Mouse (Mus musculus): ENCODE measurements around the gene Erfe. TPM values are rescaled to one million over a fixed set of nuclear protein-coding genes. Genes with fewer than 3 reads are reported as not detected.

Erfe gene
- not detected for polyA plus RNA-seq (2017; shearing (Covaris generic))

DNA sequence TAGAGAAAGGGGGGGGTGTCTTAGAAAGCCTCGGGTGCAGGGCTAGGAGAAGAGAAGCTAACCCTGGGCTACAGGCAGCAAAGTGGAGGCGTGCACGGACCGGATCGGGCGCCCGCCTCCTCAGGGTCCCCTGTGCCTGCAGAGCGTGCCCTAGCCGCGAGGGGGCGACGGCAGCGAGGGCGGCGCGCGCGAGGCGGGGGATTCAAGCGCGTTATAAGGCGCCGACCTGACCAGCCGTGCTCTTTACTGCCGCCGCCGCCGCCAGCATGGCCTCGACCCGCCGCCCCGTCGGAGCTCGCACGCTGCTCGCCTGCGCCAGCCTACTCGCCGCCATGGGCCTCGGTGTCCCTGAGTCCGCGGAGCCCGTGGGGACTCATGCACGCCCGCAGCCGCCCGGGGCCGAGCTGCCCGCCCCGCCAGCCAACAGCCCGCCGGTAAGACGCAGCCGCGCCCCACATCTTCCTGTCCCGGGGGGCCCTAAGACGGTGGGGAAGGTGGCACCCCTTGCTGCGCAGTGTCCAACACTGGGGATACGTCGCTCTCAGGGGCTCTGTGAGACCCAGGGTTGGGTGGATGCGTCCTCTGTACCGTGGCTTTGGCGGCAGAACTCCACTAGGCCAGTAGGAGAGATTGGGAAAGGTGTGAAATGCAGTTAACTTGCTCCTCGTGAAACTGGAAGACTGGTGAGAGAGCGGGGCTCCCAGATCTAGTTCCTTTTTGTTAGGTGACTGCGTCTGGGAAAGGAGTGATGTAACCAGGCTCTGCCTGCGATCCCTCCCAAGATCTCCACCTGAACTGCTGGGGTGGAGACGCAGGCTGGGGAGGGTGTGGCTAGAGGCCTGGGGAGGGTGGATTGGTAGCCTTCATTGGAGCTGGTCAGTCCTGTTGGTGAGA, at the start of gene Erfe:
Gene Erfe (plus strand): TSS at position 216 of the 894 bp plus-strand sequence.

DNA sequence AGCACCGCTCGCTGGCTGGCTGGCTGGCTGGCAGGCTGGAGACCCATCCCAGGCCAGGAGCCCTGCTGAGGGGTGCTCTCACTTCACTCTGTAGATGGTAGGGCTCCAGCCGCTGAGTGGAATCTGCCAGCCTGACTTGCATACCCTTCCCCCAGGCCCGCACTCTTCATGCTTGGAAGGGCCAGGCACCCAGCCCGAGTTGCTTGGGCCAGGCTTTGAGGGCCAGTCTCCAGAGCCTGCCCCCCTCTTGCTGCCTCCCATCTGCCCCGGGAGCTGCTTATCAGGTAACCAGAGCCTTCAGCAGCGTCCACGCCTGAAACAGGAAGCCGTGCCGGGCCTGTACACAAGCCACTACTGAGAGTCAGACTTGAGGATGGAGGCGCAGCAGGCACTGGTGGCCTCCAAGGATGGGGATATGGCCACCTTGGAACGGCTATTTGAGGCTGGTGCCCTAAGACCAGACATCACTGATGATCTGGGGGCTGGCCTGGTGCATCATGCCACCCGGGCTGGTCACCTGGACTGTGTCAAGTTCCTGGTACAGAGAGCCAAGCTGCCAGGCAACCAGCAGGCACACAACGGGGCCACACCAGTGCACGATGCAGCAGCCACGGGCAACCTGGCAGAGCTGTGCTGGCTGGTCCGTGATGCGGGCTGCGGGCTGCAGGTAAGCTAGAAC, 44.3 kb upstream of the Erfe start, which contains the start of gene Espnl:
Gene Espnl (plus strand): TSS at position 316 of the 679 bp plus-strand sequence.

DNA sequence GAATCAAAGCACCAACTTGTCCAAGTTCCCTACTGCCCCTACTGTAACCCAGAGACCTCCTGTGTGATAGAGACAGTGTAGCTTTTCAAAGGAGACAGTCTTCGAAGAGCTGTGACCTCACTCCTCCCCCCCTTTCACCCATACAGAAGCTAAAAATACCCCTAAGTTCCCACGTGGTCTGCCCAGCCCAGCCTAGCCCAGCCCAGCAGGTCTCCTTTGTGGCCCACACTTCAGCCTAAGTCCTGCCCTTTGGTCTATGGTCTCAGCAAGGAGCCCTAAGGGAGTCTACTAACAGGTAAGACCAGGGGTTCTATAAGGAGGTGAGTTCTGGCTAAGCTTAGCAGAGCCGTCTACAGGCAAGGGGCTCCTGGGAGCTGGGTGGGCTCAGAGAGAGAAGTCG, 15.4 kb upstream of the Erfe start, which contains the start of gene Klhl30:
Gene Klhl30 (plus strand): TSS at position 176 of the 400 bp plus-strand sequence.

GRCm38 (mm10) chr1:91398260-91399062, 32.2 kb downstream of the Erfe start, which contains the start of gene Ilkap:
TSS of gene Ilkap (minus strand) at chr1:91398815.

GRCm38 (mm10) chr1:91413898-91414594, 47.8 kb downstream of the Erfe start, which contains the start of gene Hes6:
TSS of gene Hes6 (minus strand) at chr1:91414038.

Other genes starting within 250 kb of the Erfe start
- 1.2 TPM for gene Rbm44, start 221.3 kb upstream of the Erfe start, polyA plus RNA-seq (2017; shearing (Covaris generic))
- 44.1 TPM for gene Ramp1, start 186.6 kb upstream of the Erfe start, polyA plus RNA-seq (2017; shearing (Covaris generic))
- 84.7 TPM for gene Ube2f, start 116.1 kb upstream of the Erfe start, polyA plus RNA-seq (2017; shearing (Covaris generic))
- gene Scly, start 68.1 kb upstream of the Erfe start, polyA plus RNA-seq (2017; shearing (Covaris generic)), result 47.7 TPM
- not detected for gene Espnl, start 44.4 kb upstream of the Erfe start, polyA plus RNA-seq (2017; shearing (Covaris generic))
- not detected for gene Klhl30, start 15.4 kb upstream of the Erfe start, polyA plus RNA-seq (2017; shearing (Covaris generic))
- 40.6 TPM for gene Ilkap, start 32.4 kb downstream of the Erfe start, polyA plus RNA-seq (2017; shearing (Covaris generic))
- gene Hes6, start 47.6 kb downstream of the Erfe start, polyA plus RNA-seq (2017; shearing (Covaris generic)), result 23.9 TPM
- 2.2 TPM for gene Per2, start 92.9 kb downstream of the Erfe start, polyA plus RNA-seq (2017; shearing (Covaris generic))
- 2.4 TPM for gene Traf3ip1, start 128.2 kb downstream of the Erfe start, polyA plus RNA-seq (2017; shearing (Covaris generic))
- gene Asb1, start 174.1 kb downstream of the Erfe start, polyA plus RNA-seq (2017; shearing (Covaris generic)), result 12.5 TPM